Mouse (Mus musculus): ENCODE data around the gene Neurl2. TPM values are rescaled to one million over a fixed set of nuclear protein-coding genes. Genes with fewer than 3 reads are reported as not detected.
A peak's percentile ranks its signal among the peaks of the same experiment; 100 is the strongest.

Neurl2 gene
- total and polyA plus RNA-seq, 2 experiments: 1.6 to 5.6 TPM

DNA sequence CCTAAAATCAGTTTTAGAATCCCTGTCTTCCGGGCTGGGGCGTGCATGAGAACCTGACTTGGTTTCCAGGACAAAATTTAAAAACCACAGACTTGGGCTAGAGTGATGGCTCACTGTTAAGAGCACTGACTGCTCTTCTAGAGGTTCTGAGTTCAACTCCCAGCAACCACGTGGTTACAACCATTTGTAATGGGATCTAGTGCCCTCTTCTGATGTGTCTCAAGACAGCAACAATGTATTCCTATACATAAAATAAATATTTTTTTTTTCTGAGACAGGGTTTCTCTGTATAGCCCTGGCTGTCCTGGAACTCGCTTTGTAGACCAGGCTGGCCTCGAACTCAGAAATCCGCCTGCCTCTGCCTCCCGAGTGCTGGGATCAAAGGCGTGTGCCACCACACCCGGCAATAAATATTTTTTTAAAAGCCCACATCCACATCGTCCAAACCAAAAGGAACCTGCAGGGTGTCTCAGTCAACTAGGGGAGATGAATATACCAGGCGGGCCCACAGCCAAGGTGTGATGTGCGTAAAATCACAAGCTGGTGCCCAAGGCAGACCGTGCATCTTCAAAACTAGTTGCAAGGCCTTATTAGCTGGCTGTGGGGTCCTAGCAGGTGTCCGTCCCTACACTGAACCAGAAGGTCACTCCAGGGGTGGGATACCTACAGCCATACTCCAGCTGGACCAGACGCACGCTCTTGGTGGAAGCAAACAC lies 1.1 kb downstream of the Neurl2 start:
- Histone ChIP-seq H3K27ac (replicated peaks; ENCODE audit: insufficient read depth, low read depth, low read length) (no peak overlapping the region), H3K4me3 (ENCODE audit: insufficient read depth, low read depth, low read length) (peak overlapping the region; percentile 62; the same call in 1 of the 2 replicates), H3K9ac (ENCODE audit: low read depth, low read length) (no peak overlapping the region), H3K36me3 (ENCODE audit: control insufficient read depth, insufficient read depth, low read length) (no peaks in the 10 kb centered on the region), H3K79me2 (ENCODE audit: control insufficient read depth, insufficient read depth, low read length) (no peaks in the 10 kb centered on the region; the same call in 1 of the 2 replicates), H3K27me3 (ENCODE audit: control insufficient read depth, insufficient read depth, low read length) (no peaks in the 10 kb centered on the region), H3K4me1 (ENCODE audit: control insufficient read depth, insufficient read depth, low read length) (peaks cover 7% of the 10 kb centered on the region; the same call in 1 of the 2 replicates)
- WGBS: 67% methylated on average over 16 of the region's 16 CpGs
- no peak for DNase-seq (ENCODE audit: extremely low read depth, low read depth, low spot score)
- TF ChIP-seq POLR2A (IDR thresholded peaks at IDR 0.05; ENCODE audit: extremely low read depth, insufficient read depth, low read length): no peak
- TF ChIP-seq CTCF (IDR thresholded peaks at IDR 0.05; ENCODE audit: low read depth, low read length): no peak

DNA sequence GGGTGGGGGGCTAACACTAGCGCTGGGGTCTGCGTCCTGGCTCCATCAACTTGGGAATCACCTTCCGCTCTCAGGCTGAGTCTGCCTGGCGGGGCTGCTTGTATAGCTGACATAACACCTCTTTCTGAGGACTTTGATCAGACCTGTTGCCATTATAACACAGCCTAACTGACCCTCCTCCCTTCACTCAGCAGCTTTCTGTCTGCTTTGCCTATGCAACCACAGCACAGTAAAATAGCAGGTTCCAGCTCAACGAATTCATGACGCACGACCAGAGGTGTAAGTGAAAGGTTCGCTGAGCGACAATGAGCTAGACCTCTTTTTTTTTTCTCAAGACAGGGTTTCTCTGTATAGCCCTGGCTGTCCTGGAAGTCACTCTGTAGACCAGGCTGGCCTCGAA lies 2.2 kb downstream of the Neurl2 start:
- H3K36me3 ChIP-seq (ENCODE audit: control insufficient read depth, insufficient read depth, low read length): no peaks in the 10 kb centered on the region
- WGBS: 62% methylated on average over 10 of the region's 10 CpGs
- DNase-seq (ENCODE audit: extremely low read depth, low read depth, low spot score): no peak

DNA sequence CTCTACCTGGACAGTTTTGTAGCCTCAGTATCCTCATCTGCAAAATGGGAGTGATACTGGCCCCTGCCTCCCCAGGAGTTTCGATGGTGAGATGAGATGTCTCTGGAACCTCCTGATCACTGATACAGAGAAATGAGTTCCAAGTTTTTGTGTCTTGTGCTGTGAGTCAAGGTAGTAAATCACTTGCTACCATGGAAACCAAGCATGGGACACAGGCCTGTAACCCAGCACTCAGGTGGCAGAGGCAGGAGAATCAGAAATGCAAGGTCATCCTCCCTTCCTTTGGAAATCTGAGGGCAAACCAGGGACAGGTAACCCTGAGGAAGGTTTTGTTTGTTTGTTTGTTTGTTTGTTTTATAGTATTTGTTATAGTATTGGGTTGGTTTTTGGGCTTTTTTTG lies 4.2 kb downstream of the Neurl2 start:
- Histone ChIP-seq H3K79me2 (ENCODE audit: control insufficient read depth, insufficient read depth, low read length) (peaks cover 9% of the 10 kb centered on the region), H3K27ac (replicated peaks; ENCODE audit: insufficient read depth, low read depth, low read length) (no peak overlapping the region), H3K4me3 (ENCODE audit: insufficient read depth, low read depth, low read length) (no peak overlapping the region), H3K9ac (ENCODE audit: low read depth, low read length) (no peak overlapping the region), H3K4me1 (ENCODE audit: control insufficient read depth, insufficient read depth, low read length) (peaks cover 3% of the 10 kb centered on the region; the same call in 1 of the 2 replicates), H3K27me3 (ENCODE audit: control insufficient read depth, insufficient read depth, low read length) (no peaks in the 10 kb centered on the region), H3K36me3 (ENCODE audit: control insufficient read depth, insufficient read depth, low read length) (peaks cover 4% of the 10 kb centered on the region; the same call in 1 of the 2 replicates)
- DNase-seq (ENCODE audit: extremely low read depth, low read depth, low spot score): no peak
- TF ChIP-seq CTCF (IDR thresholded peaks at IDR 0.05; ENCODE audit: low read depth, low read length): no peak
- TF ChIP-seq POLR2A (IDR thresholded peaks at IDR 0.05; ENCODE audit: extremely low read depth, insufficient read depth, low read length): no peak
- 97% methylated on average over 1 of the region's 1 CpGs for WGBS

More for the DNA sequence above, 2.2 kb downstream of the Neurl2 start:
- Histone ChIP-seq H3K27me3 (ENCODE audit: control insufficient read depth, insufficient read depth, low read length) (no peaks in the 10 kb centered on the region), H3K27ac (replicated peaks; ENCODE audit: insufficient read depth, low read depth, low read length) (no peak overlapping the region), H3K9ac (ENCODE audit: low read depth, low read length) (no peak overlapping the region), H3K4me3 (ENCODE audit: insufficient read depth, low read depth, low read length) (no peak overlapping the region), H3K79me2 (ENCODE audit: control insufficient read depth, insufficient read depth, low read length) (no peaks in the 10 kb centered on the region; the same call in 1 of the 2 replicates), H3K4me1 (ENCODE audit: control insufficient read depth, insufficient read depth, low read length) (peaks cover 7% of the 10 kb centered on the region; the same call in 1 of the 2 replicates)
- TF ChIP-seq CTCF (IDR thresholded peaks at IDR 0.05; ENCODE audit: low read depth, low read length): no peak

DNA sequence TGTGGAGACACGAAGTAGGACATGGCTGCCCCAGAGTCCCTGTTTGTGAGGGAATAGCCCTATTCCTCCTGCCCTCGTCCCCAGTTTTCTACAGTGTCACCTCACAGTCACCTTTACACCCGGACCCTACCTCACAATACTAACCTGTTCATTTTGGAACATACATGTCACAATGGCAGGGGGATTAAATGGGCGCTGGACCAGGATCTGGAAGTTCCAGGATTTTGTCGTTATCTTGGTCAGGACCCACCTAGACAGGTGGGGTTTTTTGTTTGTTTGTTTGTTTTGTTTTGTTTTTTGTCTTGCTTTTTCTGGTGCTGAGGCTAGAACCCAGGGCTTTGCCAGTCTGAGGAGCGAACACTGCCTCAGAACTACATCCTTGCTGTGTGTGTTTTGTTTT lies 4.8 kb downstream of the Neurl2 start, which contains the start of gene Spata25:
Gene Spata25, minus strand, starts transcription at position 101 of the 400 bp plus-strand sequence.
- Histone ChIP-seq H3K9ac (ENCODE audit: low read depth, low read length) (no peak within 1 kb of the TSS), H3K27ac (replicated peaks; ENCODE audit: insufficient read depth, low read depth, low read length) (no peak within 1 kb of the TSS), H3K4me3 (ENCODE audit: insufficient read depth, low read depth, low read length) (no peak within 1 kb of the TSS), H3K36me3 (ENCODE audit: control insufficient read depth, insufficient read depth, low read length) (peaks cover 4% of the 10 kb centered on the region; the same call in 1 of the 2 replicates), H3K79me2 (ENCODE audit: control insufficient read depth, insufficient read depth, low read length) (peaks cover 13% of the 10 kb centered on the region), H3K27me3 (ENCODE audit: control insufficient read depth, insufficient read depth, low read length) (no peaks in the 10 kb centered on the region), H3K4me1 (ENCODE audit: control insufficient read depth, insufficient read depth, low read length) (peaks cover 6% of the 10 kb centered on the region)
- 89% methylated on average over 6 of the region's 6 CpGs for WGBS
- DNase-seq (ENCODE audit: extremely low read depth, low read depth, low spot score): no peak
- TF ChIP-seq POLR2A (IDR thresholded peaks at IDR 0.05; ENCODE audit: extremely low read depth, insufficient read depth, low read length): no peak
- no peak for TF ChIP-seq CTCF (IDR thresholded peaks at IDR 0.05; ENCODE audit: low read depth, low read length)

DNA sequence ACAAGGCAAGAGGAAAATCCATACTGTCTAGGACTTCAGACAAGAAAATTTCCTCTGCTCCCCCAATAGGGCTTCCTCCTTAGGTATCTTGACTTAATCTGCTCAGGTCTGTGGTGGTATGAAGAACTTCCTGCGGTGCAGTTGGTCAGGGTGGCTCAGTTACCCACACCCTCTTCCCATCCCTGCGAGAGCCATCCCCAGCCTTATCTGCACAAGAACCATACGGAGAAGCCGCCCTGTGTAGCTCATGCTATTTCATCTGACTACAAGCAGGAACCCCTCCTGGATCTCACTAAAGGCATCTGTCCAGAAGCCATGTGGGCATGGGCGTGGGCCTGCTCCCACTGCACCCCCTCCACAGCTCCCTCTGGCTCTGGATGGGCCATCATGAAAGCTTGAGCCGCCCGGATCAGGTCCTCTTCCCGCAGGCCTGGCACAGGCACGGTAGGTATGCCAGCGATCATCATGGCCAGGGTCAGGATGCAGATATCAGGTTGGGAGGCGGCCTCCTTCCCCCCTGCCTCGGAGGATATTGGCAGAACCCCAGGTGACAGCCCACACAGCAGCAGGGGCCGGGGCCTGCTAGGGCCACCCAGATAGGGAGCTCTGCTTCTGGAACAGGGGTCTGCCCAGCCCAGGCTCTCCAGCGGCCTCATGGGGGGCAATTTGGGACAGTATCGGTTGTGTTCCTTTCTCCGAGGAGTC lies 6.0 kb downstream of the Neurl2 start:
- WGBS: 91% methylated on average over 16 of the region's 16 CpGs
- H3K4me1 ChIP-seq (ENCODE audit: control insufficient read depth, insufficient read depth, low read length): peaks cover 4% of the 10 kb centered on the region
- TF ChIP-seq POLR2A (IDR thresholded peaks at IDR 0.05; ENCODE audit: extremely low read depth, insufficient read depth, low read length) (no peak), CTCF (IDR thresholded peaks at IDR 0.05; ENCODE audit: low read depth, low read length) (no peak)
- H3K27ac ChIP-seq (replicated peaks; ENCODE audit: insufficient read depth, low read depth, low read length): no peak overlapping the region
- H3K36me3 ChIP-seq (ENCODE audit: control insufficient read depth, insufficient read depth, low read length): peaks cover 4% of the 10 kb centered on the region; the same call in 1 of the 2 replicates
- H3K9ac ChIP-seq (ENCODE audit: low read depth, low read length): no peak overlapping the region
- H3K79me2 ChIP-seq (ENCODE audit: control insufficient read depth, insufficient read depth, low read length): peaks cover 13% of the 10 kb centered on the region
- DNase-seq (ENCODE audit: extremely low read depth, low read depth, low spot score): no peak
- H3K4me3 ChIP-seq (ENCODE audit: insufficient read depth, low read depth, low read length): no peak overlapping the region
- H3K27me3 ChIP-seq (ENCODE audit: control insufficient read depth, insufficient read depth, low read length): no peaks in the 10 kb centered on the region
